Mouse (Mus musculus) ES-Bruce4 (cell line): ENCODE data around the gene 1700020N01Rik.

ENCODE experiments used
- CTCF ChIP-seq: IDR thresholded peaks from one replicate; pipeline ENCODE4 v1.8.1; 2011; ENCODE audit warnings: low read depth, low read length
- EP300 ChIP-seq: IDR thresholded peaks from 2 replicates; pipeline ENCODE4 v1.6.1; 2011; ENCODE audit warnings: low read depth, low read length; ENCODE audit not compliant: insufficient read depth
- POLR2A ChIP-seq: IDR thresholded peaks from one replicate; pipeline ENCODE4 v1.8.1; 2011; ENCODE audit warnings: low read length; ENCODE audit not compliant: insufficient read depth

DNA sequence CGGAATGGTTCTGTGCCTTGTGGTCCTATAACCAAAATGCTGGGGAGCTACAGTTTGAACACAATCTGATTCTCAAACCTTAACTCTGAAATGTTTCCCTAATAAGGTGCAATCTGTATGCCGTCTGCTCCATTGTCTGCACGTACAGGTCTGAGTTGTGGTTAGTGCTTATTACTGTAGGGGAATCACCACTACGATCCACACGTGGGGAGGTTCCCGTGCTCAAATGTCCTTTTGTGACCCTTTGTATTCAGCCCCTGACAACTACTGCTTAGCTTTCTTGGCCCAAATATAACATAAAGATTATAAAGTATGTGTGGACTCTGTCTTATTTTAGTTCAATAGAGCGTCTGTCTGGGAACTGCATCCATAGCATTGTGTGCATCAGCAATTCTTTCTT, 29.1 kb downstream of the 1700020N01Rik start:
- no peak for TF ChIP-seq POLR2A
- no peak for TF ChIP-seq CTCF
- TF ChIP-seq EP300 = no peak
